Mouse (Mus musculus) cerebellum, postnatal 25 days (tissue): Measurements from ENCODE around the gene AA467197.

Experiments
- DNase-seq, 2 experiments: peaks; one replicate each; pipeline ENCODE4 v3.0.0; 2021; ENCODE audit warnings: mixed read lengths in 2 of 2

The AA467197 gene

DNA sequence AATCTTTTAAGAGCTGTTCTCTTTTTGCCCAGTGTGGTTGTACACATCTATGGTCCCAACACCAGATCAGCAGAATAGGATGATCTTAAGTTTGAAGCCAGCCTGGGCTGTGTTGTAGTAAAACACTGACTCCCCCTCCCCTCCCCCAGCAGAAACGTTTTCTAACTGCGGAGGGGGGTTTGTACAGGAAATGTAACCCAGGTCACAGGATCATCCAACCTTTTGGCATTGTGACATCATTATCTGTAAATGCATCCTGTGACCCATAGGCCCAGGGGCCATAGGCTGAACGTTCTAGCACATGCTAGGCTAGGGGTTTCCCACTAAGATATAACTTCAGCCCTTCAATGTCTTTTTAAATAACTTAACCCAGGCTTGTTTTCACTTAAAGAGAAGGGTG is at the start of gene AA467197:
AA467197 (plus strand) TSS at position 301 of the 400 bp plus-strand sequence.
- DNase-seq, result no peak

DNA sequence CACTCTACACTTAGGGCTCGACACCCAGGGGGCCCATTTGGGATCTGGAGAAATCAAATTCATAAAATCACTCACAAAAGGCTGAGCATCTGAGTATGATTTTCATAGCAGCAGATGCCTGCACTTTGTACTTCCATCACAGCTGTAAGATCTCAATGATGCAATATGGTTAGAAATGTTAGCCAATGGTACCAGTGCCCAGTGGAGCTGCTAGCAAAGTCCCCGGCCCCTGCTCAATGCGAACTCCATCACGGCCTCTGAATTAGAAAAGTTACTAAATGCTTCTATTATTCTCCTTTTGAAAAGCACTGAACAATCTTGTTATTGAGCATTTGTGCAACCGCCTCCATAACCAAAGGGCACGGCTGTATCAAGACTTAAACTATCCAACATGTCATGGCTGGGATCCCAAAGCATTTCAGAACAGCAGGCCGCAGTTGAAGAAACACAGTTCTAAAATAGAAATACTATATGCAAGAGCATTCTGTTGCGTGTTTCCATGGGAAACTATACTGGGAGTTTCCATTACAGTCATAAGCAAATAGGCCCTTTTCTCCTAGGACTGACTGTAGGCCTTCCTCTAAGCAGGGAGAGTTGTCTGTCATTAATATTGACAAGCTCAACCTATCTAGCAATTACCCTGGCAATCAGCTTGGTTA is 48.8 kb upstream of the AA467197 start:
- DNase-seq, result no peak

DNA sequence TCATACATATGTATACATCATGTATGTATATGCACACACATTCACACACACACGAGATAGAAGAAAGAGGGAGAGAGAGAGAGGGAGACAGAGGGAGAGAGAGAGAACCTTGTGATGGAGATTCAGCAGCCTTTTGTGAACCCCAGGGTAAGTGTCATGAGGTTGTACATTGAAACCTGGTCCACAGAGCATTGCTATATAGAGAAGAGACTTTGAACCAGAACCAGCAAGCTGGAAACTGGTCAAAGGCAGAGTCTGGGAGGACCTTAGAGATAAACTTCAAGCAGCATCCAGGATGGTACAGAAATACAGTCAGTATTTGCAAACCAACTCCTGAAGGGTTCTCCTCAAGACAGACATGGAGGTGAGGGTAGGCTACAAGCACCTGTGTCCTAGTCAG is 46.4 kb upstream of the AA467197 start:
- DNase-seq, result no peak

DNA sequence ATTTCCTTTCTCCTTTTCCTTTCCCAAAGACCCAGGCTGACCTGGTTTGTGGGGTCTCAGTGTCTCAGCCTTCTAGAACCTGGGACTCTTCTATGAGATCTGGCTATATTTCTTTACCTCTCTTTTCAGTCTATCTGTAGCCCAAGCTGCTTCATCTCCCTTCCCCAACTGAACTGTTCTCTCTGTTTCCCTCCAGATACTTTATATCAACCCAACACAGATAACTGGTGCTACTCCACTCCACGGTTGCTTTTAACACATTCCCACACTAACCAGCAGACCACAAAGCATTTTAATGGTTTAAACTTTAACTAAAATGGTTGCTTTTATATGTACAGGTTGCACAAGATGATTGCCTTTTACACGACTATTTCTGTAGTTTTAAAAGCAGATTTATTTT is 45.6 kb upstream of the AA467197 start:
- no peak for DNase-seq

DNA sequence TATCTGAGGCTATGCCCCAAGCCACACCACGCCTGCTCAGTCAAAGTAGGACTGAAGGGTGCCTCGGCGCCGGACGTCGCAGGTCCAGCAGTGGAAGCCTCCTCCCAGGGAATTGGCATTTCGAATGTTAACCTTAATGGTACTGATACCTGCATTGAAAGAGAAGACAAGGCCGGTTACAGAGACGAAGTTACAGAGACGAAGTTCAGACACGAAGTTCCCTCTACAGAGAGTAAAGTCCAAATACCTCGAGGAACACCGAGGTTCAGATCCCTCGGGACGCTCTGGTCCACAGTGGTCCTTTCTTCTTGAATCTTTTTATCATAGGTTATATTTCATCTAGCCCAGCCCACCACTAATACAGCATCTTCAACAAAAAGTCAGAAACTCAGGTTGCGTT is 41.3 kb upstream of the AA467197 start:
- no peak for DNase-seq

DNA sequence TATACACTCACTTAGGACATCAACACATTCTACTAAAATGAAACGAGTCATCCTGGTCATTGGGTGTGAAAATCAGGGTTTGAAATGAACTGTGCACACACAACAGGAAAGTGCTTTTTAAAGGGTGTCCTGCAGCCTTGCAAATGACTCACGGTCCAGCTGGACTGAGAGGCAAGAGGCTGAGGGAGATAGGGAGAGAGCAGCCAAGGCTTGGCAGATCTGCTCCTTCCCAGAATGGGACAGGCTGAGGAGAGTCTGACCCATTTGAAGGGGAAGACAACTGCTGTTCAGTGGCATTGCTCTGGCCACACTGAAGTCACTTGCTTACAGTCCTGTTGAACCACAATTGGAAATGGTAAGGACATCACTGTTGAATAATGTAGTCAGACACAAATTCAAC is 37.0 kb upstream of the AA467197 start:
- peak; percentile 68 to 78 for DNase-seq

DNA sequence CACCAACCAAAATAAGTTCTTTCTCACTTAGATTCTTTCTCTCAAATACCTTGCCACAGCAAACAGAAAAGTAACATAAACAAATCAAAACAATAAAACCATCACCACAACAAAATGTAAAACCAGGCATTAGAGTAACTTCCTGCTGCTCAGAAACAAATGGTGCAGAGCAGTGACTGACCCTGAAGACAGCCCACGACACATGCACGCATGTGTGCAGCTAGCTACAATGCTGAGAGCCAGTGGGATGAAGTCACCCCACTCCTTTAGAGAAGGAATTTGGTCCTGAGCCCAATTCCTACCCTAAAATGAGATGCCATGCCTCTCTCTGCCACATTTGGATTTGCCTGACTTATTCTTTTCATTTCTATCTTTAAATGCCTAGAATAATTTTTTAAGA is 35.4 kb upstream of the AA467197 start:
- DNase-seq, result no peak

DNA sequence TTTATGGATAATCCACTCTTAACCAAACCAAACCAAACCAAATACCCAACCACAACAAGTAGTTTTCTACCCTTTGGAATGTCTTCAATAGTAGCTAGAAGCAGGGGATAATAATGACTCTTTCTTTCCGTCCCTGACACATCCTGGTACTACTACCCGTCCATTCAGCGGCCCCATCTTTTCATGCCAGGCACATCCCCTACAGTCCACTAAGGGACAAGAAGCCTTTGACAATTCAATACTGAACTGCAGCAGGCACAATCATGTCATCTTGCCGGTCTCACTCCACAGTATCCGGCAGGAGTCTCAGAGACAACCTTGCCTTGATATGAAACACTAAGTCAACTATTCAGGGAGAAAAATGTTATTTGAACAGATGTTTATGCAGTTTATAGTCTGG is 31.0 kb upstream of the AA467197 start:
- DNase-seq, result no peak

DNA sequence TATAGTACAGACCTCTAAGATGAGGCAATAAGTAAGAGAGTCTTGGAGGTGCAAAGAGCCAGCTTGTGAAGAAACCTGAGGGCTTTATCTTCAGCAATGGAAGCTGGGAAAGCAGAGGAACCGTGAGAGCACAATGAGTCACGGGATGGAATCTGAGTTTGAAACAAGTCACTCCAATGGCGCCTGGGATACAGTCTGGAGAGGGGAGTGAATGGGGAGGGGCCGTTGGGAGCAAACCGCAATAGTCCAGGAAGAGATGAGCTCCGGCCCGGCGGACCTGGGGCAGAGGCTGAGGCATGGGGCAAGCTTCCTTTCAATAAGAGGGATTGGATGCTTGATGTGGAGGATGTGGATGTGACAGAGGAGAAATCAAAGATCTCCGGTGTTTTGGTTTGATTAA is 28.0 kb upstream of the AA467197 start:
- DNase-seq, result no peak

DNA sequence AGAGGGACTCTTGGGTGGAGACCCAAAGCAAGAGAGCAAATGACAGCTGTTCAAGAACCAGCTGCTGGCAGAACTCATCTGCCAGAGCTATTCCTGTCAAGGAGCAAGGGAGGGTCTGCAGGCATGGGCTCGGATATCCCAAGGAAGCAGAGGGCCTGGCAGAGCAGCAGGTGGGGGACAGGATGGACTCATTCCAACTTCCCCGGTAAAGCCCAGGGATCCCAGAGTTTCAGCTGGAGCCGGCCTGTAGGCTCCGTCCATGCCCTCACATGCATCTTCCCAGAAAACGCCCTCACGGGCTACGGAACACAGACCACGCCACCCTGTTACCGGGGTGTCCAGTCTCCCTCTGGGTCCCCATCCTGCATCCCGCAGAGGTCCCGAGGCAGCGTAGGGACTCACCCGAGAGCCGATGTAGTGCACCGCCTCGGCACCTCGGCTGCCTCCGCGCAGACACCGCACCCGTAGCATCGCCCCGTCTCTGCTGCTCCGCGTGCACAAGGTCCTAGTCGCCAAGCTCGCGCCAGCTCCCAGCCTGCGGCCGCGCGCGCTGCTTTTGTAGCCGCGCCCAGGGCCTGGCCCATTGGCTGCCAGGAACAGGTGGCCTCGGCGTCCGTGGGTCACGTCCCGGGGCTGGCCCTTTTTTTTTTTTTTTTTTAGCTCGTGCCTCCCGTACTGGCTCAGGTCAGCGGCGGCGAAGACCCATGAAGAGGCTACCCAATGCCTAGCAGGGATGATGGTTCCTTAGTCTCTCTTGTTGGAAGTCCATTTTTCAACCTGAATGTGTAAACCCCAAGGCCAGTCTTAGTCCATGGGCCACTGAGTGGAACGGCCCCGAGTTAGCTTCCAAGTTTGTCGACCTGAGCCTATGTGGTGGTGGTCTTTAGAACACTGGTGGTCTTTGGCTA is 25.8 kb upstream of the AA467197 start, which contains the start of gene Gatm:
Gatm (minus strand) TSS at position 558 of the 908 bp plus-strand sequence.
- peak; percentile 86 to 91 for DNase-seq

DNA sequence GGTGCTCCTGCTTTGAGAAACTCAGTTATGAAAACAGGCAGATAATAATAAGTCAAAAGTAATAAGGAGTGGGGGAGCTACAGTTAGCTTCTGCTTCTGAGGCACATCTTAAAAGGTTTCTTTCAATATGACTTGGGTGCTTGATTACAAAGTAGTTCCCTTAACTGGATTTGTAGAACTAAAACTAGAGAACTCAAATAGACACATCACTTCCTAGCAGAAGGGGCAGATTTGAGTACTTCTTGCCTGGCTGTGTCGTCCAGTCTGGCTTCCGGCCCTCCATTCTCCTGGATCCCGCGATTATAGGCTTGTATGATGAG is 25.2 kb upstream of the AA467197 start:
- DNase-seq, result no peak

DNA sequence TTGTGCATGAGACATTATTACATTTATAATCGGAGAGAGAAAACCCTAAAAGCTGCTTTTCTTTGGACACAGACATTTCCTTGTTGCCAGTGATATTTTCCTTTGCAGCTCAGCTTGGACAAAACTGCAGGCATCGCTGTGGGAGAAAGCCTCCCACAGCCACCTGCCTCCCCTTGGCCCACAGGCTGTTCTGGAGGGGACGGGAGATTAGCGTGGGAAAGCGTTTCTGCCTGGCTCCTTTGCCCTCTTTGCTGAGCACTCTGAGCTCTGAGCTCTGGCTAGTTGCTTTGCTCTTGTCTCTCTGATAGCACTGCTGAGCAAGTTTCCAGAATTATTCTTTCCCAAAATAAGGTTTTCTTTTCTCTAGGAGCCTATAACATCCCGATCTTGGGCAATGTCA is 20.5 kb upstream of the AA467197 start:
- no peak for DNase-seq

DNA sequence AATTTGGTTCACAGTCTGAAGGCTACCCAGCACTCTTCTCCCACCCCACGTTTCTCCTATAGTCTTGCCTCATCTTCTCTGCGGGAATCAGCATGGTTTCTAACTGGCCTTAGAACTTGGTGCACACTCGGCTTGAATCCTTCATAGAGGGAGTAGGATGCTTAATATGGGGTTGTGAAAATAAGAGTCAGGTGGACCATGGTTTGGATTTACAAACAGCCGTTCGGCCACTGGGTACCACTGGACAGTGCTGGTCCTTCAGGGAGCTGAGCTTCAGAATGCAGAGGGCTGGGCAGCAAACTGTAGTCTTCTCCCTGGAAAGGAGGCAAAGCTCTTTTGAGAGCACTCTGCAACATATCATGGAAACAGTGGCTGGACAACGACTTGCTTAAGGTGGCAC is 19.0 kb upstream of the AA467197 start:
- DNase-seq, result no peak

DNA sequence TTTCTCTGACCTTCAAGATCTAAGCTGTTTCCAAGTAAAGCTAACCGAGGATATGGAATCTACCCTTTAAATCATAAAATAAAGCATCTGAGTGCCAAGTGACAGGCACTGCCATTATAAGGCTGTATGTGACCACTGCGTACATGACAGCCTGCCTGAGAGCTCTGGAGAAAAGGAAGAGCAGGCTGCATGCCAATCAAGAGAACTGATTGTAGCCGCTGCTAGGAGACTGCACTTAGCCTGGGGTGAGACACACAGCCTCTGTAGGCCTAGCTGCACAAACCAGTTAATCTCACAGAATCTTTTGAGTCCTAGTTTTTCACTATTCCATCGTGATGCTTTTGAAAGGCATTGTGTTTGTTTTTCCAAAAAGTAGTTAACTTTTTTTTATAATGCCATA is 18.1 kb upstream of the AA467197 start:
- no peak for DNase-seq

DNA sequence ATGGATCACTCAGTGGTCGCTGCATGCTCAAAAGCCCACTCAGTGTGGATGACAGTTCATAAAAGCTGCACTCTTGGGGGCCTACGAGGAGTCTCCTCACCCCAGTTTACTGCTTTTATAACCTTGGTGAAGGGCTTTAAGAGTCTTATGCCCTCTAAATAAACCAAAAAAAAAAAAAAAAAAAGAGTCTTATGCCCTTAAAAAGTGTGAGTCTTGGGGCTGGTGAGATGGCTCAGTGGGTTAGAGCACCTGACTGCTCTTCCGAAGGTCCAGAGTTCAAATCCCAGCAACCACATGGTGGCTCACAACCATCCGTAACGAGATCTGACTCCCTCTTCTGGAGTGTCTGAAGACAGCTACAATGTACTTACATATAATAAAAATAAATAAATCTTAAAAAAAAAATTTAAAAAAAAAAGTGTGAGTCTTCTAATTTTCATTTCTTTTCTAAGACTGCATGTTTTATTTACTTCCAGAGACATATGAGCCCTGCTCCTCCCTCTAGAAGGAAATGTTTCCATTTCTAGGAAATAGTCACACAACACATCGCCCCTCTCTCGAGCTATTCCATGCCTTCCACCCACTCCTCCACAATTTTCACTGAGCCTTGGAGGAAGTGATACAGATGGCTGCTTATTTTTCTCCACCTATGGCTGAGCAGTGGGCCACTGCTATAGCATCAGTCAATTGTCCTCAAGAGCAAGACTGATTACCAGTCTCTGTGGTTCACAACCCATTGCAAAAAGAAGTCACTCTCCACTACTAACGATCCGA is 15.3 kb upstream of the AA467197 start:
- DNase-seq, result no peak

DNA sequence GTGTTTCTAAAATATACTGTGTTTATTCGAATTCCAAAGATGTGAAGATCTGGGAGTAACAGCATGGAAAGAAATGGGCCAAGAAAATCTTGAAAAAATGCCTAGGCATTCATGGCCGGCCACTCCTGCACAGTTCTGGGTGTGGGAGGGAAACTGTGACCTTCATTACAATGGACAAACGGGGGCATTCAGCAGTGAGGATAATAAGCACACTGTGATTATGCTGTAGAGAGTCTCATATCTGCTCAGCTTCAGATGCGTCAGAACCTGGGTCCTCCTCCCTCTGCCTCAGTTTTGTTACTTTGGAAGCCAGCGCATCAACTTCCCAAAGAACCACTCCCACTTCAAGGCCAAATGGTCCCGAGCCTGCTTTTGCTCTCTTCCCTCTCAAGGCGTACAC is 10.9 kb upstream of the AA467197 start:
- no peak for DNase-seq

DNA sequence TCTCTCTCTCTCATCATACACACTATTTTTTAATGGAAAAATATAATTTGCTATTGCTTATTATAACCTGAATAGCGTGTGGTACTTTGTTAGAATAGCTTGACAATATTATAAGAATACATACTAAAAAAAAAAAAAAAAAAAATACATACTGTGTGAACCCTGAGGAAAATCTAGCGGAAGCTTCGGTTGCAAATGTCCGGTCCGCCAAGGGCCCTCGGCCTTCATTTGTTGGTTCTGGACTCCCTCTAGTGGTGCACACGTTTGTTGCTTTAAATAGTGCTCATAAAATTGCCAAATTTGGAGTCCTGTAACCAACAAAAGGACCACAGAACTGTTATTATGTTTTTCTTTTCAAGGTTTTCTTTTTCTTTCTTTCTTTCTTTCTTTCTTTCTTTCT is 7.8 kb upstream of the AA467197 start:
- DNase-seq, result peak; percentile 80 to 87

DNA sequence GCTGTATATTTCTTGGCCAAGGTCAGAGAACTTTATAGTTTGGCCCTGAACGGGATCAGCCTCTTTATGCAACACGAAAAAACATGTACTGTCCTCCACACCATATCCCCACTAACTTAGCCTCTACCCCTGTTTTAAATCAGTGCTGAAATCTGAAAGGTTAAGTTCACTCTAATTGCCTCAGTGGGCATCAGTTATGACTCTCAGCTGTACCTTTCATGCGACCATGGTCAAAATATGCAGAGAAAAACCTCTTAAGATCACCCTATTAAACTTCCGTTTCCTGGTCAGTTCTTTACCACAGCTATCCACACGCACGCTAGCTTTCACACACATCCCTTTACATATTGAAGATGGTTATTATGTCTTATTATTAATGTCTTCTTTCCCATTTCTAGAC is 6.9 kb upstream of the AA467197 start:
- DNase-seq, result no peak

DNA sequence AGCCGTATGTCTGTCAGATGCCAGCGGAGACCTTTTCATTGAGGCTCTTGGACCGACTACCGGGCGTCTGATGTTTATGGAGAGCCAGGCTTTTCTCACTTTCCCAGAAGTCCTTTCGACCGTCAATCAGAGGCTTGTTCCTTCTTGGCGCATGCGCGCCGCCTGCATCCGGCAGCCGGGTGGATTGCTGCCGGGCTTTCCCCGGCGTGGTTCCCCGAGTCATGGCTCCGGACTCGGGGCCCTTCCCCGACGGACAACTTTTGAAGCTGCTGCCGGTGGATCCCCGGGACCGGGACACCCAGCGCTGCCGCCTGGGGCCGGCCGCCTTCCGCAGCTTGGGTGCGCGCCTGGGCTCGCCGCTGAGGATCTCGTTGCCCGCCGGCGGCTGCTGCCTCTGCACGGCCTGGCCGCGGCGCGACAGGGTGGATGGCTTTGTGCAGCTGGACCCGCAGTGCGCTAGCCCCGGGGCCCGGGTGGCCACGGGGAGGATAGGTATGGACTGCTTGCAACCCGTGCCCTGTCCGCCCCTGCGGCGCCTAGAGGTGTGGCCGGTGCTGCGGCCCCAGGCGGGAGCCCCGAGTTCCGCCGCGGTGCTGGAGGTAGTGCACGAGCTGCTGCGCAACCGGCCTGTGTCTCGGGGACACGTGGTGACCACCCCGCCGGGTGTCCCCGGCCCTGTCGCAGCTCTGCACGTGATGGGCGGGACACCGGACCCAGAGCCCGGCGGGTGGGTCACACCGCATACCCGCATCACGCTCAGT is 6.1 kb upstream of the AA467197 start:
- peak; percentile 89 to 92 for DNase-seq

DNA sequence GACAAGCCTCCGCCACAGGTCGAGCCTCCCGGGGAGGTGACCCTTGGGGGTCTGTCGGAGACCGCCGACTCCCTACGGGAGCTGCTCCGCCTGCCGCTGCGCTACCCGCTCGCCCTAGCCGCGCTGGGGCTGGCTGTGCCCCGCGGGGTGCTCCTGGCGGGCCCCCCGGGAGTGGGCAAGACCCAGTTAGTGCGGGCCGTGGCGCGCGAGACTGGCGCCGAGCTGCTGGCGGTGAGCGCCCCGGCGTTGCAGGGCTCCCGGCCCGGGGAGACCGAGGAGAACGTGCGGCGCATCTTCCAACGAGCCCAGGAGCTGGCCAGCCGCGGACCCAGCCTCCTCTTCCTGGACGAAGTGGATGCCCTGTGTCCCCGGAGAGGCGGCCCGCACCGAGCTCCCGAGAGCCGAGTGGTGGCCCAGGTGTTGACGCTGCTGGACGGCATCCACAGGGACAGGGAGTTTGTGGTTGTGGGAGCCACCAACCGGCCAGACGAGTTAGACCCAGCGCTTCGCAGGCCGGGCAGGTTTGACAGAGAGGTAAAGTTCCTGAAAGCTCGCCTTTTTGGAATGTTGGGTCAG is 5.5 kb upstream of the AA467197 start:
- DNase-seq, result peak; percentile 44 to 62

DNA sequence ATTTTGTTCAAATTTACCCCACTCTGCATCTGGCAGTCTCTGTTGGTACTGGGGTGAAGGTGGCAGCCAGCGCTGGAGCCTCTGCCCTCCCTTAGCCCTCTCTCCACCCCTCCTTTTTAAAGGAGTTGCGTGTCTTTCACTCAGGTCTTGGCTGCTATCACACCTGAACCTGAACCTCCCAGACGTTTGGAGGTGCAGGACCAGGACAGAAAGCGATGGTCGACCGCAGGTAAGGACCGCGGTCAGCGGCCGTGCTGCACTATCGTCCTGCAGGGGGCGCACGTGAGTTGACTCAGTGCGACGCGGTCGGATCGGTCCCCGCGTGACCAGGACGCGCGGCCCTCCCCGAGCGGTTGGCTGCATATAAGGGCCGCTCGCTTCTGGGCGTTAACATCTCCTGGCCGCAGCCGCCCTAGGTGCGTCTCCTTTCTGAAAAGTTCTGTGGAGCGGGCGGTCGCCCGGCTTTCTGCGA is 776 bp downstream of the AA467197 start:
- peak; percentile 81 to 91 for DNase-seq

DNA sequence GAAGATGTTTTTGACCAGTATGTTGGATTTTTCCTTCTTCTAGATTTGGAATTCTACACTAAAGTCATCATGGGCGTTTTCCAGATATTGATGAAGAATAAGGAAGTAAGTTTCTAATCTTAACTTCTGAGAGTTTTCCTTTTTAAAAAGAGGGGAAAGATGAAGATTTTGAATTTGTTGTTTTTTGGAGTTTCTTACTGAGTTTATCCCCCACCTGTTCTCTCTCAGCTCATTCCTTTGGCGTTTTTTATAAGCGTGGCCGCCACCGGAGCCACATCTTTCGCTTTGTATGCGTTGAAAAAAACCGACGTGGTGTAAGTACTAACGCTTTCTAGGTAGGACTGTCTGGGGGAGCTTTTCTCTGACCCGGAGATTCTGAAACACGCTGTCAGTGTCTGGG is 1.2 kb downstream of the AA467197 start:
- DNase-seq, result no peak
